Mouse (Mus musculus) embryonic fibroblast, embryonic 13.5 days (primary cell): ENCODE measurements around the gene Hist2h2ac.

Experiments
- CTCF ChIP-seq: IDR thresholded peaks from 2 replicates; pipeline ENCODE4 v1.5.1; 2011; ENCODE audit warnings: mild to moderate bottlenecking, control low read depth, low read length, moderate library complexity, borderline replicate concordance; ENCODE audit not compliant: insufficient read depth
- POLR2A ChIP-seq: IDR thresholded peaks from 2 replicates; pipeline ENCODE4 v1.6.1; 2011; ENCODE audit warnings: low read depth, mild to moderate bottlenecking, control low read depth, low read length, moderate library complexity

GRCm38 (mm10) chr3:96234914-96235313 is 14.2 kb upstream of the Hist2h2ac start:
- TF ChIP-seq POLR2A, result no peak
- TF ChIP-seq CTCF, result no peak
